Mouse (Mus musculus): ENCODE data around the gene Tor2a.

The Tor2a gene

DNA sequence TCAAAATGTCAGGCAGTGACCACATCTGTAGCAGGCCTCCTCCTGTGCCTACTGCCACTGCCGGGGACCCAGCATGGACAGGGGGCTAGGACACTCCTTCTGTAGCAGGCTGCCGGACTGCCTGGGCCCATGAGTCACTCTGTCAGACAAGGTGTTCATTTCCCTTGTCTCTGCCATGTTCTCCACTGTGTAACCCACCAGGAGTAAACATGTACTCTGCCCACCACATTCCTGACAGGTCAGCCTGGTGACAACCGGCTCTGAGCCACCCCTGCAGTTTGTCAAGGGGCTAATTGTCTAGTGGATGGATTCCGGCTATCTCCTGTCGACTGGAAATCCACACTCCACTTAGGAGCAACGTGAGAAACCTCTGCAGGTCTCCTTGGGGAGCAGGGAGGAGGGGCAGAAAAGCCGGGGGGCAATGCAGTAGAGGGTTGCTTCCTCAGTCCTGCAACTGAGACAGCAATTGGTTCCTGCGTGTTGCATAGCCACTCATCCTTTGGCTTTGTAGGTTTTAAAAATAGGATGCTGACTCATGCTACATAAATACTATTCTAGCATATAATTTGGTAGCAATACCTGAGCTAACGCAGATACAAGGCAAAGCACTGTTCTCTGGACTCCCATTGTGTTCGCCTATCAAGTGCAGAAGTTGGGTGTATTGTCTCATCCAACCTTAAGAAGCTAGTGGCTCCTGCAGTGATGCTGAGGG, 41.4 kb downstream of the Tor2a start:
- DNase-seq (ENCODE audit: extremely low spot score, low read depth, low spot score), result no peak

DNA sequence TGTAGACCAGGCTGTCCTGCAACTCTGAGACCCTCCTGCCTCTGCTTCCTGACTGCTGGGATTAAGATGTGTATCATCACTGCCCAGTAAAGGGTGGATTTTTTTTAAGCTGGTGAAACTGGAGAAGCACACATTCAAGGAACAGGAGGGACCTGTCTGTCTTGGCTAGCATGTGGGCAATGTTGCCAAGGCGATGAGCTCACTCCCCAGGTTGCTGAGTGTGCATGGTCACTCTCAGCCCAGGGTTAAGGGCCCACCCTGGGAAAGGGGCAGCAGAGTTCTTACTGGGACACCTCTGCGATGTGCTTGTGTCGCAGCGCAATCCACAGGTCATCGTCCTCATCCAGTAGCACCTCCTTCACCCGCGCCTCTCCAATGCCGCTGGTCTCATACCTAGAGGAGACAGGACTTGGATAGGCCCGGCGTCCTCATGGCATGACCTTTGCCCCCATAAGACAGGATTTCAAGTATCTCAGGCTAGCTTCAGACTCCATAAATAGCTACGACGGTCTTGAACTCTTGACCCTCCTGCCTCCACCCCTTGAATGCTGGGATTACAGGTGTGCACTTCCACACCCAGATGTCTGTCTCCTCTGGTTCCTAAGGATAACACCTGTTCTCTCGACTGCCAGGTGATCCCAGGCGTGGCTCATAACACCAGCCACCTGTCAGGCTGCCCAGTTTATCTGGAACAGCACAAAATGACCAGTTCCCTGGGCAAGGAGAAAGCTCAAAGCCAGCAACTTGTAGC, 52.0 kb downstream of the Tor2a start:
- DNase-seq (ENCODE audit: extremely low spot score, low read depth, low spot score), result no peak

Data from hindlimb bud, embryonic 11.5 days (tissue).